Comparison of ENCODE assay signal across 24 mouse cellular contexts in the genomic region with DNA sequence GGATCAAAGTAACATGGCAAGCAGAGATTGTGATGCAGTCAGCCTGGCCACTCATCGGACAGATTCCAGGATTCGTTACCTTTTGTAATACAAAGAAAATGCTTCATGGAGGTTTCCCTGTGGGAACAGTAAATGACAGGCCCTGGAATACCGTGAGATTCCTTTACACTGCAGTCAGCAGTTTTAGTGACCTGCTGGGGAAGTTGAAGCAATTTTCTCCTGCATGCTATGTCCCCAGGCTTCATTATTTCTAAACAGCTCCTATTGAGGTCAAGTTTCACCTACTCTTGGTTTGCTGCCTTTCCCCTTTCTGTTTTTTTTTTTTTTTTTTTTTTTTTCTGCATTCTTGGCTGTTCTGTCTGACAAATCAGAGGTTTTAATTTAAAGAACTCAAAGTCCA.
DNase-seq lines count a peak whose midpoint lies in the region; ATAC-seq and TF ChIP-seq lines count a peak whose summit lies in the region.
"Had no signal": no experiment of that assay in that cellular context is flagged by ENCODE, and none has a peak within 500 bp of the region (broad histone marks: within the 10 kb centered on the region; RNA-seq: fewer than 3 reads in every experiment).

No protein-coding gene starts in this region.

- peak; percentile 29 for DNase-seq in embryo, embryonic 10.5 days (ENCODE audit: low spot score)
- no peak for DNase-seq in embryo, embryonic 9.5 days (ENCODE audit: extremely low spot score)
- peak; percentile 21 for DNase-seq in kidney, postnatal 0 days (ENCODE audit: low spot score)
- DNase-seq in kidney, postnatal 14 days: no peak
- peak; percentile 64 for DNase-seq in embryonic facial prominence, embryonic 11.5 days (ENCODE audit: low spot score)
- DNase-seq in mesoderm, embryonic 11.5 days (ENCODE audit: low read depth, low spot score): peak; percentile 8
- DNase-seq in stomach, postnatal 0 days (ENCODE audit: low spot score): no peak
- DNase-seq: adrenal gland, postnatal 10 days; cerebellum, adult 11 months; cerebellum, adult 9-11 months; gastrocnemius, adult 2 months; heart, postnatal 36 days; kidney, adult 2 months; layer of hippocampus, adult 9-11 months; lung, adult 18-20 months; lung, postnatal 14 days; right cerebral cortex, adult 18-20 months; right cerebral cortex, postnatal 4 days; thymus, postnatal 25 days had no signal

- H3K36me3 ChIP-seq in kidney, postnatal 0 days (ENCODE audit: insufficient read depth, low read length): no peaks in the 10 kb centered on the region
- H3K36me3 ChIP-seq in embryonic facial prominence, embryonic 11.5 days (replicated peaks; ENCODE audit: control insufficient read depth, insufficient read depth, low read depth, low read length): no peaks in the 10 kb centered on the region
- no peaks in the 10 kb centered on the region for H3K36me3 ChIP-seq in stomach, postnatal 0 days (ENCODE audit: control insufficient read depth, insufficient read depth, low read length)
- H3K36me3 ChIP-seq: heart, embryonic 15.5 days; hindbrain, embryonic 15.5 days; midbrain, embryonic 15.5 days had no signal

- H3K4me3 ChIP-seq in kidney, postnatal 0 days (replicated peaks; ENCODE audit: low read depth, low read length): no peak overlapping the region
- H3K4me3 ChIP-seq in embryonic facial prominence, embryonic 11.5 days (ENCODE audit: low read depth, low read length): no peak overlapping the region
- no peak overlapping the region for H3K4me3 ChIP-seq in stomach, postnatal 0 days (ENCODE audit: low read depth, low read length)
- H3K4me3 ChIP-seq: gastrocnemius, adult 2 months; heart, embryonic 15.5 days; hindbrain, embryonic 15.5 days; midbrain, embryonic 15.5 days; myocyte had no signal

- no peaks in the 10 kb centered on the region for H3K27me3 ChIP-seq in kidney, postnatal 0 days (ENCODE audit: insufficient read depth, low read length)
- H3K27me3 ChIP-seq in embryonic facial prominence, embryonic 11.5 days (ENCODE audit: control insufficient read depth, insufficient read depth, low read length): no peaks in the 10 kb centered on the region
- H3K27me3 ChIP-seq in stomach, postnatal 0 days (ENCODE audit: control insufficient read depth, insufficient read depth, low read length): no peaks in the 10 kb centered on the region
- H3K27me3 ChIP-seq: heart, embryonic 15.5 days; hindbrain, embryonic 15.5 days; midbrain, embryonic 15.5 days had no signal

- no peak for TF ChIP-seq CTCF in kidney, postnatal 0 days (IDR thresholded peaks at IDR 0.05; ENCODE audit: low read depth)
- TF ChIP-seq CTCF in stomach, postnatal 0 days (IDR thresholded peaks at IDR 0.05; ENCODE audit: low read depth): no peak

- no peaks in the 10 kb centered on the region for H3K9me3 ChIP-seq in kidney, postnatal 0 days (replicated peaks; ENCODE audit: low read length)
- H3K9me3 ChIP-seq in embryonic facial prominence, embryonic 11.5 days (replicated peaks; ENCODE audit: control insufficient read depth, low read length): no peaks in the 10 kb centered on the region
- no peaks in the 10 kb centered on the region for H3K9me3 ChIP-seq in stomach, postnatal 0 days (ENCODE audit: control insufficient read depth, low read length)
- H3K9me3 ChIP-seq: heart, embryonic 15.5 days; hindbrain, embryonic 15.5 days; midbrain, embryonic 15.5 days had no signal

- no peak overlapping the region for H3K9ac ChIP-seq in kidney, postnatal 0 days (ENCODE audit: low read depth, low read length)
- no peak overlapping the region for H3K9ac ChIP-seq in embryonic facial prominence, embryonic 11.5 days (replicated peaks; ENCODE audit: low read length)
- H3K9ac ChIP-seq in stomach, postnatal 0 days (ENCODE audit: low read length): no peak overlapping the region
- H3K9ac ChIP-seq: heart, embryonic 15.5 days; hindbrain, embryonic 15.5 days; midbrain, embryonic 15.5 days had no signal

- no peak for TF ChIP-seq EP300 in stomach, postnatal 0 days (optimal IDR thresholded peaks at IDR 0.05)

- H3K27ac ChIP-seq in kidney, postnatal 0 days: no peak overlapping the region
- H3K27ac ChIP-seq in embryonic facial prominence, embryonic 11.5 days (replicated peaks; ENCODE audit: low read depth, low read length): no peak overlapping the region
- no peak overlapping the region for H3K27ac ChIP-seq in stomach, postnatal 0 days (replicated peaks)
- H3K27ac ChIP-seq: gastrocnemius, adult 2 months; heart, embryonic 15.5 days; hindbrain, embryonic 15.5 days; midbrain, embryonic 15.5 days had no signal

- no peaks in the 10 kb centered on the region for H3K4me1 ChIP-seq in kidney, postnatal 0 days (replicated peaks; ENCODE audit: insufficient read depth, low read length)
- H3K4me1 ChIP-seq in embryonic facial prominence, embryonic 11.5 days (ENCODE audit: control insufficient read depth, insufficient read depth, low read length): no peaks in the 10 kb centered on the region
- H3K4me1 ChIP-seq in stomach, postnatal 0 days (replicated peaks; ENCODE audit: control insufficient read depth, insufficient read depth): no peaks in the 10 kb centered on the region
- H3K4me1 ChIP-seq: heart, embryonic 15.5 days; hindbrain, embryonic 15.5 days; midbrain, embryonic 15.5 days had no signal

- no peak overlapping the region for H3K4me2 ChIP-seq in kidney, postnatal 0 days (ENCODE audit: low read length)
- H3K4me2 ChIP-seq in embryonic facial prominence, embryonic 11.5 days (ENCODE audit: low read depth, low read length): no peak overlapping the region
- no peak overlapping the region for H3K4me2 ChIP-seq in stomach, postnatal 0 days (replicated peaks; ENCODE audit: low read depth)
- H3K4me2 ChIP-seq: heart, embryonic 15.5 days; hindbrain, embryonic 15.5 days; liver, embryonic 11.5 days; midbrain, embryonic 15.5 days had no signal

- ATAC-seq in kidney, postnatal 0 days (replicated peaks; ENCODE audit: low FRiP score, low read depth): no peak
- peak; percentile 52; the same call in 1 of the 2 replicates for ATAC-seq in embryonic facial prominence, embryonic 11.5 days (replicated peaks; ENCODE audit: insufficient number of reproducible peaks, low FRiP score, low TSS enrichment, low read depth)
- no peak for ATAC-seq in stomach, postnatal 0 days (ENCODE audit: low FRiP score, low TSS enrichment)
- ATAC-seq: midbrain, embryonic 15.5 days had no signal

- WGBS in kidney, postnatal 0 days: 31% methylated on average over 3 of the region's 3 CpGs
- WGBS in embryonic facial prominence, embryonic 11.5 days: 20% methylated on average over 3 of the region's 3 CpGs
- WGBS in stomach, postnatal 0 days: 62% methylated on average over 3 of the region's 3 CpGs

Comparison
In these comparisons a context has a peak if more than half of its experiments do, and no peak if none do; other contexts are left out.
1. DNase-seq: peak in embryo, embryonic 10.5 days (single experiment), kidney, postnatal 0 days (single experiment), embryonic facial prominence, embryonic 11.5 days (single experiment) and mesoderm, embryonic 11.5 days (single experiment); none in embryo, embryonic 9.5 days (single experiment), kidney, postnatal 14 days (single experiment) and stomach, postnatal 0 days (single experiment).